In genomic region chr3:106685381-106685780, GRCm38 (mm10) we compare ENCODE assay signal across 9 mouse cellular contexts. TPM values are rescaled to one million over a fixed set of nuclear protein-coding genes. Genes with fewer than 3 reads are reported as not detected.
DNase-seq lines count a peak whose midpoint lies in the region; ATAC-seq lines count a peak whose summit lies in the region.
"Had no signal": no experiment of that assay in that cellular context is flagged by ENCODE, and none has a peak within 500 bp of the region (broad histone marks: within the 10 kb centered on the region; RNA-seq: fewer than 3 reads in every experiment).

No protein-coding gene starts in this region.

- no peaks in the 10 kb centered on the region for H3K36me3 ChIP-seq in heart, embryonic 16.5 days (ENCODE audit: control insufficient read depth, insufficient read depth)
- H3K36me3 ChIP-seq in hindbrain, embryonic 14.5 days (replicated peaks; ENCODE audit: control insufficient read depth, insufficient read depth) = no peaks in the 10 kb centered on the region
- no peaks in the 10 kb centered on the region for H3K36me3 ChIP-seq in midbrain, embryonic 14.5 days (ENCODE audit: control insufficient read depth, insufficient read depth, low read length)
- H3K36me3 ChIP-seq: G1E had no signal

- peaks cover 3% of the 10 kb centered on the region for H3K9me3 ChIP-seq in heart, embryonic 16.5 days (replicated peaks; ENCODE audit: control insufficient read depth, low read length)
- H3K9me3 ChIP-seq in hindbrain, embryonic 14.5 days (ENCODE audit: control insufficient read depth, low read length) = peaks cover 14% of the 10 kb centered on the region; the same call in 1 of the 2 replicates
- 0 out of 2 replicates have a peak, but pooled peaks cover 2% of the 10 kb centered on the region for H3K9me3 ChIP-seq in midbrain, embryonic 14.5 days (ENCODE audit: control insufficient read depth, low read length)
- H3K9me3 ChIP-seq: G1E had no signal

- H3K4me1 ChIP-seq in heart, embryonic 16.5 days (ENCODE audit: control insufficient read depth, insufficient read depth, low read length) = no peaks in the 10 kb centered on the region
- no peaks in the 10 kb centered on the region for H3K4me1 ChIP-seq in hindbrain, embryonic 14.5 days (replicated peaks; ENCODE audit: control insufficient read depth, insufficient read depth, low read length)
- H3K4me1 ChIP-seq in midbrain, embryonic 14.5 days (ENCODE audit: control insufficient read depth, insufficient read depth, low read length) = 0 out of 2 replicates have a peak, but pooled peaks cover 4% of the 10 kb centered on the region

- ATAC-seq in heart, embryonic 16.5 days (replicated peaks; ENCODE audit: extremely low read depth, insufficient read depth, low FRiP score) = no peak
- ATAC-seq in hindbrain, embryonic 14.5 days (ENCODE audit: low FRiP score) = no peak
- no peak for ATAC-seq in midbrain, embryonic 14.5 days (ENCODE audit: low FRiP score, low TSS enrichment)

- DNase-seq in heart, postnatal 4 days = no peak
- peak; percentile 32 for DNase-seq in brain, adult 2 months (ENCODE audit: low read depth, low spot score)
- peak; percentile 24 for DNase-seq in hindbrain, embryonic 14.5 days (ENCODE audit: low spot score)
- peak; percentile 32 for DNase-seq in midbrain, embryonic 14.5 days
- DNase-seq in MN1 (ENCODE audit: low spot score) = no peak
- no peak for DNase-seq in layer of hippocampus, adult 8-10 months (ENCODE audit: low spot score in 2 of 2)
- no peak for DNase-seq in thymus, postnatal 36 days

- H3K9ac ChIP-seq in heart, embryonic 16.5 days (ENCODE audit: low read length) = 0 out of 2 replicates have a peak overlapping the region, but pooled peaks have one; percentile 65
- peak overlapping the region; percentile 71 for H3K9ac ChIP-seq in hindbrain, embryonic 14.5 days
- H3K9ac ChIP-seq in midbrain, embryonic 14.5 days (replicated peaks; ENCODE audit: low read length) = peak overlapping the region; percentile 77

- H3K4me3 ChIP-seq in heart, embryonic 16.5 days (ENCODE audit: low read length) = peak overlapping the region; percentile 57
- peak overlapping the region; percentile 53 for H3K4me3 ChIP-seq in hindbrain, embryonic 14.5 days (replicated peaks; ENCODE audit: low read length)
- H3K4me3 ChIP-seq in midbrain, embryonic 14.5 days (replicated peaks; ENCODE audit: low read depth, low read length) = peak overlapping the region; percentile 58

- no peak overlapping the region for H3K27ac ChIP-seq in heart, embryonic 16.5 days (ENCODE audit: low read length)
- peak overlapping the region; percentile 90 for H3K27ac ChIP-seq in hindbrain, embryonic 14.5 days
- H3K27ac ChIP-seq in midbrain, embryonic 14.5 days (replicated peaks; ENCODE audit: low read depth, low read length) = peak overlapping the region; percentile 93

- H3K4me2 ChIP-seq in heart, embryonic 16.5 days (ENCODE audit: low read depth, low read length) = peak overlapping the region; percentile 74
- peak overlapping the region; percentile 57 for H3K4me2 ChIP-seq in hindbrain, embryonic 14.5 days (replicated peaks)
- H3K4me2 ChIP-seq in midbrain, embryonic 14.5 days (ENCODE audit: low read length) = peak overlapping the region; percentile 53

- H3K27me3 ChIP-seq in heart, embryonic 16.5 days (ENCODE audit: control insufficient read depth, insufficient read depth, low read length) = no peaks in the 10 kb centered on the region
- H3K27me3 ChIP-seq in hindbrain, embryonic 14.5 days (ENCODE audit: control insufficient read depth, insufficient read depth, low read length) = no peaks in the 10 kb centered on the region
- no peaks in the 10 kb centered on the region for H3K27me3 ChIP-seq in midbrain, embryonic 14.5 days (ENCODE audit: control insufficient read depth, insufficient read depth, low read length)

- WGBS in heart, embryonic 16.5 days = 42% methylated on average over 1 of the region's 1 CpGs
- 21% methylated on average over 1 of the region's 1 CpGs for WGBS in hindbrain, embryonic 14.5 days
- 25% methylated on average over 1 of the region's 1 CpGs for WGBS in midbrain, embryonic 14.5 days

RNA-seq across cellular contexts. Expression of gene Lrif1, which starts 0.6 kb away (rescaled TPM):
- polyA plus RNA-seq in heart, embryonic 16.5 days (2015; fragmentation: Nextera tagmentation; extraction: Ambion mirVana) = 10.4 and 13.3 TPM in 2 replicates
- 10 to 100 TPM; 17.0 to 17.1 TPM for total RNA-seq in heart, postnatal 4 days (2021)
- polyA plus RNA-seq in hindbrain, embryonic 14.5 days (2014; fragmentation: Nextera tagmentation; extraction: Ambion mirVana) = 18.8 and 19.4 TPM in 2 replicates
- 23.4 and 23.9 TPM in 2 replicates for polyA plus RNA-seq in midbrain, embryonic 14.5 days (2014; fragmentation: Nextera tagmentation; extraction: Ambion mirVana)
- 10 to 100 TPM; 20.4 to 25.1 (median 23.9) TPM for total RNA-seq in layer of hippocampus, adult 8-10 months (2022)

Comparison
In these comparisons a context has a peak if more than half of its experiments do, and no peak if none do; other contexts are left out.
1. DNase-seq: peak in brain, adult 2 months (single experiment), hindbrain, embryonic 14.5 days (single experiment) and midbrain, embryonic 14.5 days (single experiment); none in heart, postnatal 4 days (single experiment), MN1 (single experiment), layer of hippocampus, adult 8-10 months (0 of 2) and thymus, postnatal 36 days (0 of 2).
2. Peak in every context shown above with its lines, with median percentiles within 50 percentile points of each other: H3K4me2 ChIP-seq, H3K4me3 ChIP-seq and H3K9ac ChIP-seq.